Mouse (Mus musculus) heart, adult 2 months (tissue): ENCODE measurements around the gene Mtnr1a. TPM values are rescaled to one million over a fixed set of nuclear protein-coding genes. Genes with fewer than 3 reads are reported as not detected.

Experiments
- DNase-seq, 2 experiments: peaks; one replicate each; pipeline ENCODE4 v3.0.0; 2021
- H3K27ac ChIP-seq: fragments of 200-600 bp; 2 replicates; pipeline ENCODE4 v1.8.1; 2022
- H3K27me3 ChIP-seq: fragments of 200-500 bp; 2 replicates; pipeline ENCODE4 v1.6.1; 2012; ENCODE audit warnings: mild to moderate bottlenecking, low read length, inconsistent platforms, mixed read lengths; ENCODE audit not compliant: control insufficient read depth, insufficient read depth
- H3K36me3 ChIP-seq: fragments of 200-500 bp; 2 replicates; pipeline ENCODE4 v1.6.1; 2012; ENCODE audit warnings: low read length, inconsistent platforms; ENCODE audit not compliant: control insufficient read depth, insufficient read depth
- H3K4me1 ChIP-seq: fragments of 200-500 bp; 2 replicates; pipeline ENCODE4 v1.6.1; 2011; ENCODE audit warnings: low read length; ENCODE audit not compliant: control insufficient read depth, insufficient read depth
- H3K4me3 ChIP-seq: fragments of 200-600 bp; 2 replicates; pipeline ENCODE4 v1.8.1; 2022
- H3K79me2 ChIP-seq: fragments of 200-500 bp; replicated peaks from 2 replicates; pipeline ENCODE4 v1.6.1; 2012; ENCODE audit warnings: mild to moderate bottlenecking, inconsistent platforms, low read length, moderate library complexity, mixed read lengths; ENCODE audit not compliant: control insufficient read depth, insufficient read depth
- H3K9ac ChIP-seq: fragments of 200-500 bp; 2 replicates; pipeline ENCODE4 v1.6.1; 2012; ENCODE audit warnings: low read depth, mild to moderate bottlenecking, control low read depth, inconsistent platforms, low read length, mixed read lengths
- CTCF ChIP-seq: fragments of 200-600 bp; IDR thresholded peaks from 2 replicates; pipeline ENCODE4 v1.8.1; 2022; ENCODE audit warnings: antibody characterized with exemption, mild to moderate bottlenecking, moderate library complexity
- EP300 ChIP-seq: fragments of 200-500 bp; IDR thresholded peaks from 2 replicates; pipeline ENCODE4 v1.6.1; 2011; ENCODE audit warnings: low read depth, low read length, control low read depth; ENCODE audit not compliant: insufficient read depth
- POLR2A ChIP-seq: fragments of 200-500 bp; IDR thresholded peaks from 2 replicates; pipeline ENCODE4 v1.6.1; 2011; ENCODE audit warnings: mild to moderate bottlenecking, low read depth, low read length, control low read depth; ENCODE audit not compliant: insufficient read depth
- WGBS: fragments of 180-500 bp; shearing (Covaris S2); methylation state at CpG from one replicate; pipeline ENCODE4 v1.1.7; 2018; 5-methylcytosine and 5-hydroxymethylcytosine counted together
- intact Hi-C: fragments of 180-260 bp; cut with DNase I; formaldehyde crosslinking; loops from one replicate; pipeline ENCODE4 v1.15.1; 2025
- long read RNA-seq: library from polyadenylated mRNA; stranded (forward); transcript quantifications from one replicate; pipeline ENCODE4 v2.0.0, GENCODE M21; 2021
- polyA plus RNA-seq: library from polyadenylated mRNA; depleted of rRNA; stranded (reverse); fragments of >200 nt; gene quantifications from 2 replicates; pipeline ENCODE4 v1.2.3, GENCODE M21; 2012; rRNA removed
- total RNA-seq, 2 experiments: library from RNA; stranded (reverse); gene quantifications; 2 replicates each; pipeline ENCODE4 v1.2.3; 2021

Gene Mtnr1a
- not detected for total RNA-seq
- polyA plus RNA-seq, result not detected in 2 replicates
- long read RNA-seq, result 0 reads

DNA sequence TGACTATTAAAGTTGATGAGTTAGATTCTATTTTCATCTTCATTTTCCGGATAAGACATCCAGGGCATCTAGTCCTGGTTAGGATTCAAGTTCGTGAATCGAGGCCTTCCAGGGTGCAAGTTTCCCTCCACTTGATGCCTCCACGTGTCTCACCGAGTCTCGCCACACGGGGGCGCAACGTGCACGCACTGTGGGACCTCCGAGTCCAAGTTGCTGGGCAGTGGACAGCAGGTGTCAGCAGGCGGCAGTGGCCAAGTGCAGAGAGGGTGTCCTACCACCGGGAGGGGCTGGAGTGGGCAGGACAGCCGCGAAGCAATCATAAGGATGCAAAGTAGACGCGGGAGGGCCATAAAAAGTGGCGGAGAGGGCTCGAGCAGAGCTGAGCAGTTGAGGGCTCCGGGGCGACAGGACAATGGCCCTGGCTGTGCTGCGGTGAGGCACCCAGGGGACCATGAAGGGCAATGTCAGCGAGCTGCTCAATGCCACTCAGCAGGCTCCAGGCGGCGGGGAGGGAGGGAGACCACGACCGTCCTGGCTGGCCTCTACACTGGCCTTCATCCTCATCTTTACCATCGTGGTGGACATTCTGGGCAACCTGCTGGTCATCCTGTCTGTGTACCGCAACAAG, at the start of gene Mtnr1a:
Gene Mtnr1a, plus strand, starts transcription at position 379 of the 628 bp plus-strand sequence.
- no peaks in the 10 kb centered on the region for H3K36me3 ChIP-seq
- no peak within 1 kb of the TSS for H3K4me3 ChIP-seq
- TF ChIP-seq EP300, result 0 out of 2 replicates have a peak, but pooled peaks have one; percentile 14
- no peak for TF ChIP-seq POLR2A
- TF ChIP-seq CTCF, result peak; percentile 99
- no peak within 1 kb of the TSS for H3K9ac ChIP-seq
- no peaks in the 10 kb centered on the region for H3K27me3 ChIP-seq
- no peaks in the 10 kb centered on the region for H3K4me1 ChIP-seq
- WGBS, result 8% methylated on average over 29 of the region's 29 CpGs
- H3K79me2 ChIP-seq, result no peaks in the 10 kb centered on the region
- H3K27ac ChIP-seq, result no peak within 1 kb of the TSS
- peak; percentile 64 to 86 for DNase-seq
- intact Hi-C loops, result loop anchor here (1.0 kb wide), 1 partner anchor 169 kb away; no protein-coding TSS in a partner anchor

DNA sequence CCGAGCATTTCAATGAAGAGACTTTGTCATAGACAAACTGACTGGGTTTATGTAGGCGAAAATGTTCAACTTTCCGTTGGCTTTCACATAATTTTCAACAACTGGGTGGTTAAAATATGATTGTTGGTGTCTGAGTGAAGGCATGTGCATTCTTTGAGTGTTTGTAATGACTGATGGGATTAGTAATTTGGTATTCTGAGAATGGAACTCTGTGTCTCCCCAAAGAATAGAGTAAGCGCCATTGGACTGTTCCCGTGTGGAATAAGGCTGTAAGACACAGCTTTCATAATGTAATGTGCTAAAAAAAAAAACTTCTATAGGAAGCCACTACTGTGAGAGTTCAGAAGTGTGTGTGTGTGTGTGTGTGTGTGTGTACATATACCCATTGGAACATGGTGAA, 49.7 kb upstream of the Mtnr1a start:
- intact Hi-C loops, result no loop called here
- Histone ChIP-seq H3K27ac (no peak overlapping the region), H3K9ac (no peak overlapping the region), H3K4me1 (no peaks in the 10 kb centered on the region), H3K36me3 (no peaks in the 10 kb centered on the region), H3K4me3 (no peak overlapping the region), H3K79me2 (no peaks in the 10 kb centered on the region), H3K27me3 (no peaks in the 10 kb centered on the region)
- 67% methylated on average over 5 of the region's 5 CpGs for WGBS
- TF ChIP-seq POLR2A (no peak), CTCF (no peak), EP300 (no peak)
- DNase-seq, result no peak

DNA sequence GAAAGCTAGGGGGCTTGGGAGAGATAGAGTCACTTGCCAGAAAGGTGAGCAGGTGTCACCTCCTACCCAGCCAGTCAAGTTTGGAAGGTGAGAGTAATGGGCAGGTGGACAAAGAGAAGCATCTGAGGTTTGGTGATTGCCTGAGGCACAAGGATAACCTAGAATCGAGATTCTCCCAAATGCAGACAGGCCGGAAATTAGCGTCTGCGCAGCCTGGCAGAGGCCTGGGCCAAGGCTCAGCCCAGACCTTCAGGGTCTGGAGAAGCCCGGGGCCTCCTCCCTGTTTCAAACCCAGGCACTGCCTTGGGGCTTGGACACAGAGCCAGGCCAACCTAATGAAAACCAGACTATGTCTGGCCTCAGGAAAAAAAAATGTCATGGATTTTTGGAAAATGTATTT, 47.8 kb upstream of the Mtnr1a start:
- WGBS, result 67% methylated on average over 5 of the region's 5 CpGs
- intact Hi-C loops, result no loop called here
- H3K9ac ChIP-seq, result no peak overlapping the region
- DNase-seq, result no peak
- H3K27ac ChIP-seq, result no peak overlapping the region; the same call in 1 of the 2 replicates
- H3K4me3 ChIP-seq, result no peak overlapping the region
- H3K36me3 ChIP-seq, result no peaks in the 10 kb centered on the region
- no peaks in the 10 kb centered on the region for H3K27me3 ChIP-seq
- TF ChIP-seq CTCF (no peak), POLR2A (no peak), EP300 (no peak)
- no peaks in the 10 kb centered on the region for H3K79me2 ChIP-seq
- no peaks in the 10 kb centered on the region for H3K4me1 ChIP-seq

DNA sequence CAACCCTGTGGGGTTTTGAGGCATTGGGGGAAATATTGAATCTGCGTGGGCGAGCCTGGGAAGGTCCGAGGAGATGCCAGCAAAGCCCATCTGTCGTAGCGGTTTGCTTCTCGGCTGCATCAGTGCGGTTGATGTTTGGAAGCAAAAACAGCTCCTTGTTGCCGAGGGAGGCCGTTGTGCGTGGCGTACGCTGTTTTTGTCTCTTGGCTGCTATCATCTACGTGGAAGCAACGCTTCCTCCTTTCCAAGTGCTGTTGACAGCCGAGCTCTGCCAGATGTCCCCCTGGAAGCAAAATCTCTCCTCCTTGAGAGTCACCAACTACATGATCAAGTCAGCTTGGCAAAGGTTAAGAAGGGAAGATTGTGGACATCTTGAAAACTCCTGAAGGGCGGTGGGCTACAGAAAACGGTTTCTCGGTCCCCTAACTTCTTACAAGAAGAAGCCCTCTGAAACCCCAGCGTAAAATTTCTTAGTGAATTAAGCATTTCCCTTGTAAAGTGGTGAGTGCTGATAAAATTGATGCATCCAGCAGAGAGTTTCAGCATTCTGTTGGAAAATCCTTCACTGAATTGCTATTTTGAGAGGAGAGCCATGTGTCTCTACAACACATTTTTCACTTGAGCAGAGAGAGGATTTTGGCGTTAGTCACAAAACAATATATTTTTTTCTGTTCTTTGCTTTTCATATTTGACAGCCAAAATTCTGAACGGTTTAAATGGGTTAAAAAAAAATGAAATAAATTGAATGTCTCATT, 46.8 kb upstream of the Mtnr1a start:
- Histone ChIP-seq H3K27me3 (no peaks in the 10 kb centered on the region), H3K4me3 (no peak overlapping the region), H3K79me2 (no peaks in the 10 kb centered on the region), H3K27ac (peak overlapping the region; percentile 9; the same call in 1 of the 2 replicates), H3K9ac (no peak overlapping the region), H3K36me3 (no peaks in the 10 kb centered on the region), H3K4me1 (no peaks in the 10 kb centered on the region)
- intact Hi-C loops, result no loop called here
- WGBS, result 56% methylated on average over 21 of the region's 21 CpGs
- DNase-seq, result peak; percentile 28
- TF ChIP-seq POLR2A (no peak), CTCF (no peak), EP300 (no peak)

DNA sequence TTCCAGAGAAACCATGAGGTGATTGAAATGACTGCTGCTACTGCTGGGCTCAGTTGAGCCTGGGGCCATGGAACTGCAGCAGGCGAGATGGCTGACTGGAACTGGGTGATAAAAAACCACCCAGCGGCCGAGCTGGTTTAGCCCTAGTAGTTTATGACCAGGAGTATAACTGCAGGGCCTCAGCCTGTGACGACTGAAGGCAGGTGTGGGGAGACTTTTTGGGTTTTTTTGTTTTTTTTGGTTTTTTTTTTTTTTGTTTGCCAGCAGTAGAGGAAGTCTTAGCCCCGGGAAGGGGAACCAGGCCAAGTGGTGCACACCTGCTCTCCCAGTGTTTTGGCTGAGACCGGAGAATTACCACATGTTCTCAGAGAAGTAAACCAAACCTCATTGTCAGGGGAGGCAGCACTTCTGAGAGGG, 40.8 kb upstream of the Mtnr1a start:
- no peak overlapping the region for H3K9ac ChIP-seq
- no peaks in the 10 kb centered on the region for H3K4me1 ChIP-seq
- H3K27ac ChIP-seq, result no peak overlapping the region
- no peak for DNase-seq
- WGBS, result 78% methylated on average over 6 of the region's 6 CpGs
- TF ChIP-seq EP300, result no peak
- intact Hi-C loops, result no loop called here
- no peaks in the 10 kb centered on the region for H3K27me3 ChIP-seq
- no peaks in the 10 kb centered on the region for H3K79me2 ChIP-seq
- H3K4me3 ChIP-seq, result no peak overlapping the region
- no peaks in the 10 kb centered on the region for H3K36me3 ChIP-seq

DNA sequence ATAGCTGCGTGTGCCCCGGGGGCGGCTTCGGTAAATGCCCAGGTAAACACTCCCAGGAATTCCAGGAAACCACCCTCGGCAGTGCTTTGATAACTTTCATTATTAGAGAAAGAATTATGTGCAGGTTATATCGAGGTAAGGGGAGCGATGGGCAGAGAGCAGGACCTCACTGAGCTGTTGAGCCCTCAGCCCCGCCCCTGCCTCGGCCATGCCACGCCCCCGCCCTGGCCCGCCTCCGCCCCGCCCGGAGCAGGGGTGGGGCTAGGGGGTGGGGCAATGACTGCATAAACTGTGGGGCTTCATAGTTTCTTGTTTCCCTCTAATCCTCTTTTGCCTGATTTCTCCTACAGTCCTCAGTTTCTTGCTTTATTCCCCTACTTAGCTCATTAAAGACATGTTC, 30.6 kb upstream of the Mtnr1a start:
- no peak for DNase-seq
- Histone ChIP-seq H3K27me3 (no peaks in the 10 kb centered on the region), H3K79me2 (no peaks in the 10 kb centered on the region), H3K4me1 (no peaks in the 10 kb centered on the region), H3K4me3 (no peak overlapping the region), H3K27ac (no peak overlapping the region), H3K9ac (no peak overlapping the region), H3K36me3 (no peaks in the 10 kb centered on the region)
- no peak for TF ChIP-seq CTCF
- TF ChIP-seq POLR2A, result no peak
- intact Hi-C loops, result no loop called here
- WGBS, result 84% methylated on average over 15 of the region's 15 CpGs
